Mouse (Mus musculus): ENCODE results near the gene Myct1. TPM values are rescaled to one million over a fixed set of nuclear protein-coding genes. Genes with fewer than 3 reads are reported as not detected.

The Myct1 gene
- polyA plus RNA-seq, 1 experiment, result 13.3 TPM

GRCm38 (mm10) chr10:5594457-5594856, 882 bp downstream of the Myct1 start:
- no peak for TF ChIP-seq GATA1 (IDR thresholded peaks at IDR 0.05; ENCODE audit: low read length)

GRCm38 (mm10) chr10:5596559-5596958, 3.0 kb downstream of the Myct1 start:
- no peak for TF ChIP-seq GATA1 (IDR thresholded peaks at IDR 0.05; ENCODE audit: low read length)

GRCm38 (mm10) chr10:5600123-5600522, 6.5 kb downstream of the Myct1 start:
- no peak for TF ChIP-seq GATA1 (IDR thresholded peaks at IDR 0.05; ENCODE audit: low read length)

- TF ChIP-seq GATA1 (IDR thresholded peaks at IDR 0.05; ENCODE audit: low read length), result no peak
Measured at GRCm38 (mm10) chr10:5603512-5603911, 9.9 kb downstream of the Myct1 start.

GRCm38 (mm10) chr10:5604371-5604770, 10.8 kb downstream of the Myct1 start:
- no peak for TF ChIP-seq GATA1 (IDR thresholded peaks at IDR 0.05; ENCODE audit: low read length)

GRCm38 (mm10) chr10:5608874-5609273, 15.3 kb downstream of the Myct1 start:
- no peak for TF ChIP-seq GATA1 (IDR thresholded peaks at IDR 0.05; ENCODE audit: low read length)

- TF ChIP-seq GATA1 (IDR thresholded peaks at IDR 0.05; ENCODE audit: low read length), result no peak
Measured at GRCm38 (mm10) chr10:5615186-5616040, 21.8 kb downstream of the Myct1 start.

GRCm38 (mm10) chr10:5626268-5626667, 32.7 kb downstream of the Myct1 start:
- TF ChIP-seq GATA1 (IDR thresholded peaks at IDR 0.05; ENCODE audit: low read length), result no peak

- TF ChIP-seq GATA1 (IDR thresholded peaks at IDR 0.05; ENCODE audit: low read length), result no peak
Measured at GRCm38 (mm10) chr10:5633672-5634200, 40.2 kb downstream of the Myct1 start.

- TF ChIP-seq GATA1 (IDR thresholded peaks at IDR 0.05; ENCODE audit: low read length), result no peak
Measured at GRCm38 (mm10) chr10:5634336-5634735, 40.8 kb downstream of the Myct1 start.

GRCm38 (mm10) chr10:5637322-5637721, 43.7 kb downstream of the Myct1 start:
- no peak for TF ChIP-seq GATA1 (IDR thresholded peaks at IDR 0.05; ENCODE audit: low read length)

GRCm38 (mm10) chr10:5639112-5639511, 45.5 kb downstream of the Myct1 start, which contains the start of gene Vip:
Gene Vip, plus strand, starts transcription at chr10:5639218.
- no peak for TF ChIP-seq GATA1 (IDR thresholded peaks at IDR 0.05; ENCODE audit: low read length)

Other genes with a start within 250 kb of the Myct1 start
- gene Syne1, start 42.3 kb upstream of the Myct1 start, polyA plus RNA-seq (2012), result 10.2 and 14.8 TPM in 2 replicates
- gene Vip, start 45.4 kb downstream of the Myct1 start, polyA plus RNA-seq (2012), result not detected in 2 replicates
- 8.7 and 13.3 TPM in 2 replicates for gene Fbxo5, start 211.8 kb downstream of the Myct1 start, polyA plus RNA-seq (2012)
- gene Mtrf1l, start 230.1 kb downstream of the Myct1 start, polyA plus RNA-seq (2012), result 6.2 and 8.2 TPM in 2 replicates

Measured in G1E-ER4 (cell line).